Mouse (Mus musculus): ENCODE measurements around the gene Lsm5.

Lsm5 gene

DNA sequence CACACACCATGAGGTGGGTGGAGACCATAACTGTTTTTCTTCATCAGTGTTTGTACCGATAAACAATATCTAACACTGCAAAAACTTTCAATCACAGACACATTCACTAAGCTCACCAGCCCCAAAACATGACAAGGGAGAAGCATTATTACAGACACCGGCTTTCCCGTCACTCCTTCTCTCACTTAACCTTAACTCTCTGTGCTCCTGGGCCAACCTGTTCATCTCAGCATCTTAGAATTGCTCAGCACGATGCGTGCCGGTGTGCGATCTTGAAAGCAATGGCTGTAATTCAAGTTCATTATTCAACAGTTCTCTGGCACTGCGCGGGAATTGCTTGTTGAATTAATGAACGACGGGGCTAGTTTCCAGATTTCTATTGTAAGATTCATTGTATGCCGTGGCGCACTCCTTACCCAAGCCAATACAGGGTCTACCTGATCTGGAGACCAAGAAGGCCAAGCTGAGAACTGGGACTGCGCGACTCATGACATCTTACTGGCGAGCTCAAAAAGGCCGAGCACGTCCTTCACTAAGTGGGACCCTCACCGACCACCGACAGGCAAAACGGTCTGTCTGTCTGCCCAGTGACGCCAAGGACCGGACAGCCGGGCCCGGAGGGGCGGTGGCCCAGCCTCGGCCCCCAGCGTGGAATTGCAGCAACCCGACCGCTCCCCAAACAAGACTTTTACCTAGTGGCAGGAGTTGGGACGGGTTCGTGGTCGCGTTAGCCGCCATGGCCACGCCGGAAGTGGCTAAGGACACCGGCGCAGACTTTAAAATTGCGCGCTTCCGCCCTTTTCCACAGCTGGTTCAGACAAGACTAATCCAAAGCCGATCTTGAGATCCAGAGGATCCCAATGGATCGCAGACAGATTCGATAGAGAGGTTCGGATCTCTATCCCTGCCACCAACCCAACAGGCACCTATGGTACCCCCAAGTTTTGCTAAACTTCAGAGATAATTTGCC is at the start of gene Lsm5:
Gene Lsm5 (minus strand): TSS at position 780 of the 970 bp plus-strand sequence.
- DNase-seq, result peak; percentile 87

DNA sequence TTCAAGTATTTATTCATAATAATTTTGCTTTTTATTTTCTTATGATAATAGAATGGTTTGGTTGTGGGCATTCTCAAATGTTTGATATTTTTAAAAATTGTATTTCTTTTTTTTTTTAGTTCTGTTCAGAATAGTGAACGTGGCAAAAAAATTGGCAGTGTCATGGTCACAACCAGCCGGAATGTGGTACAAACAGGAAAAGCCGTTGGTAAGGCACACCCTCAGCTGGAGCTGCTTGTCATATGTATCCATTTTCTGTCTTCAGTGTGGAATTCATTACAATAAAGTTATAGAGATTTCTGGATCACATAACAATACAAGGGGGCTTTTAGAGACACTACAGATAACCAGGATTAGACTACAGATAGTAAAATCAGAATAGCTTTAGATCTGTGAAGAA is 49.2 kb upstream of the Lsm5 start:
- DNase-seq, result no peak

- DNase-seq, result no peak
Observed at GRCm38 (mm10) chr6:56745950-56746543, 41.5 kb upstream of the Lsm5 start.

DNA sequence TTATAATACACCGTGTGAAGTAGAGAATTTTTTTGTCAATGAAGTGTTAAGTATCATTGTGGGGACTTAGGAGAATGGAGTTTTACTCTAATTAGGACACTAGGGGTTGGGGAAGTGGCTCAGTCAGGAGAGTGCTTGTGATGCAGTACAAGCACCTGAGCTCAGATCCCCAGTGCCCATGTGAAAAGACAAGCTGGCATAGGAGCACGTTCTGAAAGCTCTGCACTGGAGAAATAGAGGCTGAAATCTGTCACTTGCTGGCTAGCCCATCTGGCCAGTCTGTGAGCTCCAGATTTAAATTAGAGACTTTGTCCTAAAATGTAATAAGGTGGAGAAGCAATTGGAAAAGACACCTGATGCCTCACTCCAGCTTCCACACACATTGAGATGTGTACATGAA is 28.0 kb upstream of the Lsm5 start:
- DNase-seq, result no peak

- DNase-seq, result no peak
Observed at GRCm38 (mm10) chr6:56720877-56721276, 16.4 kb upstream of the Lsm5 start.

GRCm38 (mm10) chr6:56719071-56719470 is 14.6 kb upstream of the Lsm5 start:
- no peak for DNase-seq

- DNase-seq, result no peak
Observed at GRCm38 (mm10) chr6:56715270-56715666, 10.8 kb upstream of the Lsm5 start.

- DNase-seq, result peak; percentile 100
Observed at GRCm38 (mm10) chr6:56714574-56715269, 10.2 kb upstream of the Lsm5 start, which contains the start of gene Avl9. Avl9 (plus strand) TSS chr6:56714899.

- DNase-seq, result no peak
Observed at GRCm38 (mm10) chr6:56714186-56714573, 9.7 kb upstream of the Lsm5 start.

GRCm38 (mm10) chr6:56692445-56692844 is 12.1 kb downstream of the Lsm5 start:
- DNase-seq, result no peak

GRCm38 (mm10) chr6:56691205-56691604 is 13.3 kb downstream of the Lsm5 start:
- DNase-seq, result peak; percentile 77

- no peak for DNase-seq
Observed at GRCm38 (mm10) chr6:56688238-56688637, 16.3 kb downstream of the Lsm5 start.

DNA sequence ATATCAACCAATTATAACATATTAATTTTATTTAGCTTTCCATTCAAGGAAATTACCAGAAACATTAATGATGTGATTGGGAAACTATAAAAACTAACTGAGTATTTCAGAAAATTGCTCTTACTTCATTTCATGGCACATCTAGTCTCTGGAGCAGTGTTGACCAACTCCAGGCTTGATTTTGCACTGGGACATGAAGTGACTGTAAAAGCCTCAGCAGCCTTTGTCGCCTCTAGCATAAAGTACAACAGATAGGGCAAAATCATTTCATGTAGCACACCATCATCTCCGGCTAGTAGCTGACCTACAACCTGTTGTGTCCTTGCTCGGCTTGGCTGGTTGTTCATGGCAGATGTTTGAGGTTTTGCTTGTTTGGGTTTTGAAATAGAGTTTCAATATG is 40.1 kb downstream of the Lsm5 start:
- no peak for DNase-seq

DNA sequence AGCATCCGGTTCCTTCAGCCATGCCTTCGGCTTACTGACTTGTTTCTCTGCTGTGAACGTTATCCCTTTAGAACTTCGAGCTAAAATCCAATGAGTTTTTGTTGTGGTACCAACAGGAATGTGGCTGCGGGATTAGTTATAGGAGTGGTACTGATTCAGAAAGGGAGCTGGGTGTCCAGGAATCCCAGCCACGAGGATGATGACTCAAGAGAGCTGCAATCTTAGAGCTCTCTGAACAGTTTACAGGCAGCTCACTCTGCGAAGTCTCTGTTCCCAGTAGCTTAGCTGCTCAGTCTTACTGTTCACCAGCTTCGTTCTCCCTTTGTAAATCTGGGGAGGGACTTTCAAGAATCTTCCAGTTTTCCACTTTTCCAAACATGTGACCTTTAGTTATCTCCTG is 49.1 kb downstream of the Lsm5 start:
- DNase-seq, result no peak

GRCm38 (mm10) chr6:56652121-56652592 is 52.4 kb downstream of the Lsm5 start:
- no peak for DNase-seq
